ENCODE assay signal across 20 mouse cellular contexts in genomic region chr6:32325851-32326250, GRCm38 (mm10).
"Had no signal": no experiment of that assay in that cellular context is flagged by ENCODE, and none has a peak within 500 bp of the region (broad histone marks: within the 10 kb centered on the region; RNA-seq: fewer than 3 reads in every experiment).

No protein-coding gene starts in this region.

- H3K4me3 ChIP-seq: layer of hippocampus, adult 2 months; left cerebral cortex, adult 2 months; limb, embryonic 12.5 days; limb, embryonic 15.5 days; midbrain, embryonic 12.5 days; midbrain, embryonic 15.5 days; neural tube, embryonic 12.5 days; neural tube, embryonic 15.5 days had no signal

- DNase-seq: layer of hippocampus, adult 9-11 months; liver, postnatal 0 days; lung, embryonic 14.5 days; retina, postnatal 1 day; right cerebral cortex, postnatal 25 days; thymus, adult 18-20 months; thymus, postnatal 36 days had no signal

- H3K9ac ChIP-seq: limb, embryonic 12.5 days; limb, embryonic 15.5 days; liver, embryonic 14.5 days; liver, postnatal 0 days; lung, embryonic 14.5 days; midbrain, embryonic 12.5 days; midbrain, embryonic 15.5 days; neural tube, embryonic 12.5 days; neural tube, embryonic 15.5 days had no signal

- H3K9me3 ChIP-seq: limb, embryonic 12.5 days; limb, embryonic 15.5 days; midbrain, embryonic 12.5 days; midbrain, embryonic 15.5 days; neural tube, embryonic 12.5 days; neural tube, embryonic 15.5 days had no signal

- H3K27ac ChIP-seq: layer of hippocampus, adult 2 months; left cerebral cortex, adult 2 months; limb, embryonic 12.5 days; limb, embryonic 15.5 days; liver, embryonic 14.5 days; macrophage; midbrain, embryonic 12.5 days; midbrain, embryonic 15.5 days; neural tube, embryonic 12.5 days; neural tube, embryonic 15.5 days had no signal

- H3K27me3 ChIP-seq: midbrain, embryonic 15.5 days; neural tube, embryonic 12.5 days; neural tube, embryonic 15.5 days had no signal

- ATAC-seq: intestine, postnatal 0 days; liver, postnatal 0 days; lung, postnatal 0 days; midbrain, embryonic 15.5 days had no signal

- H3K36me3 ChIP-seq: limb, embryonic 12.5 days; limb, embryonic 15.5 days; midbrain, embryonic 12.5 days; midbrain, embryonic 15.5 days; neural tube, embryonic 12.5 days; neural tube, embryonic 15.5 days had no signal

- H3K4me2 ChIP-seq: limb, embryonic 12.5 days; limb, embryonic 15.5 days; liver, embryonic 11.5 days; lung, embryonic 14.5 days; midbrain, embryonic 12.5 days; midbrain, embryonic 15.5 days; neural tube, embryonic 12.5 days; neural tube, embryonic 15.5 days had no signal
